Mouse (Mus musculus): Measurements from ENCODE around the gene Eef1akmt2. TPM values are rescaled to one million over a fixed set of nuclear protein-coding genes. Genes with fewer than 3 reads are reported as not detected.
A peak's percentile ranks its signal among the peaks of the same experiment; 100 is the strongest.

The Eef1akmt2 gene
- polyA plus RNA-seq, 1 experiment, result 21.7 TPM

- H3K4me1 ChIP-seq (ENCODE audit: control insufficient read depth, insufficient read depth, low read length), result peaks cover 9% of the 10 kb centered on the region
- no peak overlapping the region for H3K4me3 ChIP-seq (ENCODE audit: insufficient read depth, low read length)
Measured at GRCm38 (mm10) chr7:132875391-132876086, 23.1 kb upstream of the Eef1akmt2 start.

GRCm38 (mm10) chr7:132873043-132873442 lies 20.6 kb upstream of the Eef1akmt2 start:
- Histone ChIP-seq H3K4me1 (ENCODE audit: control insufficient read depth, insufficient read depth, low read length) (peaks cover 9% of the 10 kb centered on the region), H3K4me3 (ENCODE audit: insufficient read depth, low read length) (no peak overlapping the region), H3K27ac (ENCODE audit: insufficient read depth, low read depth, low read length) (no peak overlapping the region)
- no peak for TF ChIP-seq CTCF (IDR thresholded peaks at IDR 0.05; ENCODE audit: low read depth, low read length)
- no peak for TF ChIP-seq POLR2A (IDR thresholded peaks at IDR 0.05; ENCODE audit: borderline replicate concordance, low read depth, low read length)

More at GRCm38 (mm10) chr7:132875391-132876086, 23.1 kb upstream of the Eef1akmt2 start:
- H3K27ac ChIP-seq (ENCODE audit: insufficient read depth, low read depth, low read length), result no peak overlapping the region
- TF ChIP-seq CTCF (IDR thresholded peaks at IDR 0.05; ENCODE audit: low read depth, low read length) (no peak), POLR2A (IDR thresholded peaks at IDR 0.05; ENCODE audit: borderline replicate concordance, low read depth, low read length) (no peak)

- no peak overlapping the region for H3K27ac ChIP-seq (ENCODE audit: insufficient read depth, low read depth, low read length)
- no peak for TF ChIP-seq POLR2A (IDR thresholded peaks at IDR 0.05; ENCODE audit: borderline replicate concordance, low read depth, low read length)
- no peak for TF ChIP-seq CTCF (IDR thresholded peaks at IDR 0.05; ENCODE audit: low read depth, low read length)
- peaks cover 32% of the 10 kb centered on the region for H3K4me1 ChIP-seq (ENCODE audit: control insufficient read depth, insufficient read depth, low read length)
- no peak overlapping the region for H3K4me3 ChIP-seq (ENCODE audit: insufficient read depth, low read length)
Measured at GRCm38 (mm10) chr7:132866316-132866715, 13.8 kb upstream of the Eef1akmt2 start.

- Histone ChIP-seq H3K27ac (ENCODE audit: insufficient read depth, low read depth, low read length) (peak within 1 kb of the TSS; percentile 88), H3K4me3 (ENCODE audit: insufficient read depth, low read length) (peak within 1 kb of the TSS; percentile 89), H3K4me1 (ENCODE audit: control insufficient read depth, insufficient read depth, low read length) (peaks cover 31% of the 10 kb centered on the region)
- TF ChIP-seq CTCF (IDR thresholded peaks at IDR 0.05; ENCODE audit: low read depth, low read length) (no peak), POLR2A (IDR thresholded peaks at IDR 0.05; ENCODE audit: borderline replicate concordance, low read depth, low read length) (no peak)
Measured at GRCm38 (mm10) chr7:132859042-132859958, 6.8 kb upstream of the Eef1akmt2 start, which contains the start of gene Abraxas2. Abraxas2 (plus strand) TSS chr7:132859225.

- H3K4me1 ChIP-seq (ENCODE audit: control insufficient read depth, insufficient read depth, low read length), result peaks cover 19% of the 10 kb centered on the region
- TF ChIP-seq POLR2A (IDR thresholded peaks at IDR 0.05; ENCODE audit: borderline replicate concordance, low read depth, low read length) (no peak), CTCF (IDR thresholded peaks at IDR 0.05; ENCODE audit: low read depth, low read length) (peak; percentile 28; the same call in 1 of the 2 replicates)
- H3K4me3 ChIP-seq (ENCODE audit: insufficient read depth, low read length), result no peak overlapping the region
- no peak overlapping the region for H3K27ac ChIP-seq (ENCODE audit: insufficient read depth, low read depth, low read length)
Measured at GRCm38 (mm10) chr7:132858043-132858608, 5.7 kb upstream of the Eef1akmt2 start.

- Histone ChIP-seq H3K4me1 (ENCODE audit: control insufficient read depth, insufficient read depth, low read length) (peaks cover 13% of the 10 kb centered on the region), H3K27ac (ENCODE audit: insufficient read depth, low read depth, low read length) (no peak overlapping the region), H3K4me3 (ENCODE audit: insufficient read depth, low read length) (no peak overlapping the region)
- TF ChIP-seq CTCF (IDR thresholded peaks at IDR 0.05; ENCODE audit: low read depth, low read length) (no peak), POLR2A (IDR thresholded peaks at IDR 0.05; ENCODE audit: borderline replicate concordance, low read depth, low read length) (no peak)
Measured at GRCm38 (mm10) chr7:132856083-132856482, 3.6 kb upstream of the Eef1akmt2 start.

- TF ChIP-seq CTCF (IDR thresholded peaks at IDR 0.05; ENCODE audit: low read depth, low read length) (no peak), POLR2A (IDR thresholded peaks at IDR 0.05; ENCODE audit: borderline replicate concordance, low read depth, low read length) (no peak)
Measured at GRCm38 (mm10) chr7:132853946-132854345, 1.5 kb upstream of the Eef1akmt2 start.

GRCm38 (mm10) chr7:132853361-132853760 lies 888 bp upstream of the Eef1akmt2 start:
- TF ChIP-seq CTCF (IDR thresholded peaks at IDR 0.05; ENCODE audit: low read depth, low read length) (no peak), POLR2A (IDR thresholded peaks at IDR 0.05; ENCODE audit: borderline replicate concordance, low read depth, low read length) (no peak)
- Histone ChIP-seq H3K4me1 (ENCODE audit: control insufficient read depth, insufficient read depth, low read length) (peaks cover 7% of the 10 kb centered on the region), H3K27ac (ENCODE audit: insufficient read depth, low read depth, low read length) (no peak overlapping the region), H3K4me3 (ENCODE audit: insufficient read depth, low read length) (no peak overlapping the region)

More at GRCm38 (mm10) chr7:132853946-132854345, 1.5 kb upstream of the Eef1akmt2 start:
- Histone ChIP-seq H3K4me3 (ENCODE audit: insufficient read depth, low read length) (no peak overlapping the region), H3K4me1 (ENCODE audit: control insufficient read depth, insufficient read depth, low read length) (peaks cover 11% of the 10 kb centered on the region), H3K27ac (ENCODE audit: insufficient read depth, low read depth, low read length) (no peak overlapping the region)

- Histone ChIP-seq H3K4me1 (ENCODE audit: control insufficient read depth, insufficient read depth, low read length) (peaks cover 17% of the 10 kb centered on the region), H3K27ac (ENCODE audit: insufficient read depth, low read depth, low read length) (no peak overlapping the region), H3K4me3 (ENCODE audit: insufficient read depth, low read length) (no peak overlapping the region)
- TF ChIP-seq CTCF (IDR thresholded peaks at IDR 0.05; ENCODE audit: low read depth, low read length), result no peak
- no peak for TF ChIP-seq POLR2A (IDR thresholded peaks at IDR 0.05; ENCODE audit: borderline replicate concordance, low read depth, low read length)
Measured at GRCm38 (mm10) chr7:132843152-132843551, 9.3 kb downstream of the Eef1akmt2 start.

Measured in bone marrow macrophage, adult 2 months (primary cell).